Mouse (Mus musculus): ENCODE data around the gene Lgals1. TPM values are rescaled to one million over a fixed set of nuclear protein-coding genes. Genes with fewer than 3 reads are reported as not detected.

Lgals1 gene
- total RNA-seq, 2 experiments from 2014 or later: 19.2 to 22.6 TPM

DNA sequence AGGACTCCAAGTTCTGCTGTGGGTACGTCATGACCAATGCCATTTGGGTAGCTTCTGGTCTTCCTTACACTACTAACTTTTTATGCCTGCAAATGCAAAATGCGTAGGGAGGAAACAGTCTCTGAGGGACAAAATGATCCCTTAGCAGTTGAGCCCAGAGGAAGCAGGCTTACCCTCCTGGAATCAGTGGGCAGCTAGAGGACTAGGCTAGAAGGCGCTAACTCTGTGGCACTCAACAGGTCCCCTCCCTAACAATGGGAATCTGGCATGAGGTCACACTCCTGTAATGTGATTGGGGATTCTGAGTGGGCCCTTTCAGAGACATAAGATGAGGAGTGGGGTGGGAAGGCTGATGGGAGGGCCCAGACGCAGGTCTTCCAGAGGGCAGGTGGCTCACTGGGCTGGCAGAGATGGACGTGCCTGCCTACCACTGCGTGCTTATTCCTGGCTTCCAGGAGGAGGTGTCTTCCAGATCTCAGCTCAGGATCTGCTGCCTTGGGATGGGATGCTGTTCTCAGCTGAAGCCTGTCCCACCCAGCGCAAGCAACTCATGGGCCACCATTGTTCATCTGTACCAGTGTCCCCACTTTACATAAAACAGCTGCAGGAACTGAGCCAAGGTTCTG, 4.4 kb downstream of the Lgals1 start:
- intact Hi-C loops (cut with DNase I): no loop called here
- no peak for DNase-seq (ENCODE audit: low spot score in 2 of 2)

DNA sequence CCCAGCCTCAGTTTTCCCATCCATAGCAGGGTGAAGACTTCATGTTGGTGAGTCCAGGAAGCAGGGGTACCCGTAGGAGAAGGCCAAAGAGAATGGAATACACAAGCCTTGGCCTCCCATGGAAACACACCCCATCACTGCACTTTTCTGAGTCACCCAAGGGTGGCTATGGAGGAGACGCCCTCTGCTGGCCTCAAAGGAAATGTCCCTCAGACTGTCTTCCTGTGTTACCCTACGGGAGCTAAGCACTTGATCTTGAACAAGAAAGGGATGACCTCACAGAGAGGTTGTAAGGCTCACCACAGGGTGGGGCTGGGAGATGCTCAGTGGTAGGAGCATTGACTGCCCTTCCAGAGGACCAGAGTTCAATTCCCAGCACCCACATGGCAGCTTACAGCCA, 5.1 kb downstream of the Lgals1 start:
- intact Hi-C loops (cut with DNase I): no loop called here
- peak; percentile 43 to 56 for DNase-seq (ENCODE audit: low spot score in 2 of 2)

DNA sequence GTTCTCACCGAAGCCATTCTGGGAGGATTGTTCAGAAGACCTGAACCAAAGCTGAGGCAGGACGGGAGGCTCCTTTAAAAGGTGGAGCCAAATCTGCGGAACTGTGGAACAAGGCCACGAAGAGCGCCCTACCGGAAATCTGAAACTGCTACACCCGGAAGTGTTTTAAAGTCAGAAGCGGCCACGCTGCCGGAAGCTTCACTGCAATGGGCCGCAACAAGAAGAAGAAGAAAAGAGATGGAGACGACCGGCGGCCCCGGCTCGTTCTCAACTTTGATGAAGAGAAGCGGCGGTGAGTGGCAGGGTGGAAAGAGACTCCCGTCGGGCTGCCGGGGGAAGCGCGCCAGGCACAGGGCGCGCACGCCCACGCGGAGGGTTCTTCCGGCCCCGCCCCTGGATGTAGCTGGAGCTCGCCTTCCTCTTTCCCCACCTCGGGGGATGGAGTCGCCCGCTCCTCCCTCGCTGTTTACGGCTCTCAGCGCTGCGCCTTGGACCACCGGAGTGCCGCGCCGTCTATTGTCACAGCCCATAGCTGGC, 8.3 kb downstream of the Lgals1 start, which contains the start of gene Nol12:
Nol12 (plus strand) TSS at position 150 of the 537 bp plus-strand sequence.
- intact Hi-C loops (cut with DNase I): no loop called here
- DNase-seq (ENCODE audit: low spot score in 2 of 2): peak; percentile 91 to 92

DNA sequence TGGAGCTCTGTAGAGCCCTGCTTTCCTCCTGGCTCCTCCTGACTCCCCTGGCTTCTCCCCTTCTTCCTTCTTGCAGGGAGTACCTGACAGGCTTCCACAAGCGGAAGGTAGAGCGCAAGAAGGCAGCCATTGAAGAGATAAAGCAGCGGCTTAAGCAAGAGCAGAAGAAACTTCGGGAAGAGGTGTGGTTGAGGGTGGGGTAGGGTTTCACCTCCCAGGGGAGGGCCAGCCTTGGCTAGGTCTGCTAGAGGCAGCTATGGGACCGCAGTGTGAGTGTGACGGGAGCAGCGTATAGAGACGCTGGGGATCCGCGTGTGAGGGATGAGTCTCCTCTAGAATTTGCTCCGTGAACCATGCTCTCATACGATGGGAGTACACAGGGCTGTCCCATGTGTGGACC, 9.9 kb downstream of the Lgals1 start:
- intact Hi-C loops (cut with DNase I): no loop called here
- DNase-seq (ENCODE audit: low spot score in 2 of 2): no peak

DNA sequence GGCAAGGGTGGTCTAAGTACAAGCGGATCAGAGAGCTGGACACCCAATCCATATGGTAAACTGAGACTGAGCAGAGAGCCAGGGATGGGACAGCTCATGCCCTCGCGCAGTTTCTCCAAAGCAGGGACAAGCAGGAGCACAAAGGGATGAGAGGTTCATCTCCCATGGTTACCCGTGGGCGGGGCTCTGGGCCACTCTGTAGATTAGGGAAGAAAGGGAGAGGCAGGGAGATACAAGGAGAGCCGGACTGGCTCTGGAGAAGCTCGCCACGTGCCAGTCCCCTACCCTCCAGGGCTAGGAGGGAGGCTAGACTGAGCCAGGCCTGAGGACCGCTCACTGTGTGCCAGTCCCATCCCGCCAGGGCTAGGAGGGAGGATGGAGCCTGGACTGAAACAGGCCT, 10.8 kb downstream of the Lgals1 start:
- intact Hi-C loops (cut with DNase I): no loop called here
- no peak for DNase-seq (ENCODE audit: low spot score in 2 of 2)

DNA sequence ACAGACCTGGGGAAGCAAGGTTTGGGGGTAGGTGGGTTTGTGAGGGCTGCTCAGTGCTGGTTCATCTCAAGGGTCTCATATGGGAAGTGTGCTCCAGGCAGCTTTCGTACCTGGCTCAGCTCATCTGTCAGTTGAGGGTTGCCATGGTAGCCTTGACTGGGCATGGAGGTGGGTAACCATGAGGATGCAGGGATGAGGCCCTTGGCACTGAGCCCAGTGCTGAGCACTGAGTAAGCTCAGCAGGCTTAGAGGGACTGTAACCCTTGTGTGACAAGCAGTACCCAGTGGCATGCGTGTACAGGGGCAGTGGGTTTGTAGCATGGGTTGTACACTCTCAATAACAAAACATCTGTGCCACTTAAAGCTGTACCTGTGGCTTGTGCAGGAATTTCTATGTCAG, 11.4 kb downstream of the Lgals1 start:
- intact Hi-C loops (cut with DNase I): no loop called here
- no peak for DNase-seq (ENCODE audit: low spot score in 2 of 2)

DNA sequence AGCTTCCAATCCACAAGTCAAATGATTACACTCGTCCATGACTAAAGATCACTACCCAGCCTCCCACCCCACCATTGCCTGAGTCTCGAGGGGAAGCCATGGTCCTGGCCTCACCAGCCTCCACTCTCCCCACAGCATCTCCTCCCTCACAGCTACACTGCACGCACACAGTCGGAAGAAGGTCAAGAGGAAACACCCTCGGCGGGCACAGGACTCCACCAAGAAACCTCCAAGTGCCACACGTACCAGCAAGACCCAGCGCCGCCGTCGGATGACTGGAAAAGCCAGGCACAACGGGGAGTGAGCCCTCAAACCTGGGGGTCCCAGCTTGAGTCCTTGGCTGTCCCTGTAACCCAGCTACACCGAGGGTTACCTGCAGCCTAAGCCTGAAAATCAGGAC, 13.8 kb downstream of the Lgals1 start:
- DNase-seq (ENCODE audit: low spot score in 2 of 2): no peak
- intact Hi-C loops (cut with DNase I): no loop called here

DNA sequence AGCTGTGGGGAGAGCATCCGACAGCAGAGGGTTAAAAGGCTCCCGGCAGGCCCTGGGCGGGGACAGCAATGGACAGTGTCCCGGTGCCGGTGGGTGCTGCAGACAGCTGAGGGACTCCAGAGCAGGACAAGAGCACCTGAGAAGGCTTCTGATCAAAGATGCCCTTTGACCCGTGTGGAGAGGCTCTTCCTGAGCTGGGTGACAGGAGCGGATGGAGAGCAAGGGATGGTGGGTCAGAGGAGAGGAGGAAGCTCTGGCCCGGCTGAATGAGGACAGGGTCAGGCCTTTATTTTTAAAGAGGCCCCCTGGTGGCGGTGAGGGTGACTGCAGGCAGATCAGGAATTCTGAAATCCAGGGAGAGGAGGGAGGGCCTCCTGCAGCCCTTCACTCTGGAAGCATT, 16.1 kb downstream of the Lgals1 start:
- DNase-seq (ENCODE audit: low spot score in 2 of 2): peak; percentile 81 to 83
- intact Hi-C loops (cut with DNase I): loop anchor here (2.0 kb wide), 1 partner anchor 28 kb away; no protein-coding TSS in a partner anchor

DNA sequence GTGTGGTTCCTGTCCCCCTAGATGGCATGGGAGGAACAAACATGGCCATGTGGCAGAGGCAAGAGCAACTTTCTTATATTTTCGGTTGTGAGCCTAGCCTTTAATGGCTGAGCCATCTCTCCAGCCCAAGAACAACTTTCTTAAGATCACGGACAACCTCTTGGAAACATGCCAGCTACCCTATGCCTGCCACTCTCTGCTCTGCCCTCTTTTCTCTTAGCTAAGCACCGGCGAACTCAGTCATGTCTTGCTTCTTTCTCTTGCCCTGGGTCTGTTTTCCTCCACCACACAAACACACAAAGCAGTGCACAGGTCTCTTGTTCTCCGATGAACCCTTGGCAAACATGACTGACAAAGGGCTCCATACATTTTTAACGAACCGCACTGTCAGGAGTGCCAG, 19.7 kb downstream of the Lgals1 start:
- intact Hi-C loops (cut with DNase I): no loop called here
- DNase-seq (ENCODE audit: low spot score in 2 of 2): no peak

DNA sequence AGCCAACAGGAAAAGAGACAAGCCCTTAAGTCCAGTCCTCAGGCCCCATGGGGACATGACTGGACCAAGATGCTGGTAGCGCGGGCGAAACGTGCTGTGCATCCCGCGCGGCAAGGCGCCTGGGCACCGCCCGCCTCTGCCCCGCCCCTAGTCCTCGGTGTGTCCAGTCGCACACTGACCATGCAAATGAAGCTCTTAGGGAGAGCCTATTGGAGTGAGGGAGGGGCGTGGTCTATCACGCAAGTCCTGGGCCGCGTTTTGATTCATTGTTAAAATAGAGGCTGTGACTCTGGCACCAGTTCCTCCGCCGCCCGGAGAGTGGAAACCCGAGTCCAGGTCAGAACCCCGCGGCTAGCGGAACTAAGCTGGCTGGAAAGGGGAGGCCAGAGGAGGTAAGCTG, 21.1 kb downstream of the Lgals1 start, which contains the start of gene Triobp:
Triobp (plus strand) TSS at position 68 of the 400 bp plus-strand sequence.
- intact Hi-C loops (cut with DNase I): no loop called here
- peak; percentile 84 to 88 for DNase-seq (ENCODE audit: low spot score in 2 of 2)

DNA sequence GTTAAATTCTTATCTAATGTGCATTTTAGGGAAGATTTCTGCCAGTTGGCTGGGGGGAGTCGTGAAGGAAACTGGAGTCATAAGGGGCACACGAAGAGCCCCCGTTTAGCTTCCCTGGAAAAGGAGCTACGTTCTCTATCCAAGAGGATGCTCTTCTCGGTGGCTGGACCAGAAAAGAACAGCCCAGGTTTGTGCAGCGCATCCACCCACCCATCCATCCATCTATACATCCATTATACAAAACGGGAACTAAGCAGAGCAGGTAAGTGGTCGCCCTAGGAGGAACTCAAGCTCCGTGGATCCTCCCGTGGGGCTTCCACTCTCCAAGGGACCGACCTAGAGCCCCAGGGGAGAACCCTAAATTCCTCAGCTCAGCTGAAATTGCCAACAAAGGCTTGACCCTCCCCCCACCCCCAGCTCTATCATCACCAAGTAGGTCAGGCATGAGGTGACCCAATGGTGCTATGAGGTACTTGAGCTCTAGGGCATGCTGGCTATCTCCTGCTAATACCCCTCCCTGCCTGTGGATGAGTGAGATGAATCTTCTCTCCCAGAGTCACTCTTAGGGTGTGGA, 21.7 kb downstream of the Lgals1 start:
- no peak for DNase-seq (ENCODE audit: low spot score in 2 of 2)
- intact Hi-C loops (cut with DNase I): no loop called here

DNA sequence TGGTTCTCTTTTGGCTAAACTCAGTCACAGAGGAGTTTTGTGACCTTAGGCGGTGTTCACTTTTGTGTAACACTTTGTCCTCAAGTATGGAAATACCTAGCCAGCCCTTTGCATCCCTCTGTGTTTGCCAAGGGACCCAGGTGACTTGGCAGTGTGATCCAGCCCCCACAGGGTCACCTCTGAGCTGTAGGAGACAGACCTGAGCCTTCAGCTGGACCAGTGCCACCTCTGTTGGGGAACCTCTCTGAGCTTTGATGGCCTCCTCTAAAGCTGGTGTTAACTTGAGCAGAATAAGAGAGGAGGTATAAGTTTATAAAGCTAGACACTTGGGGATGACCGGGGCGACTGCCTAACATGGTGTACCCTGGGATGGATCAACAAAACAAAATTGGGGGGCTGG, 22.4 kb downstream of the Lgals1 start:
- no peak for DNase-seq (ENCODE audit: low spot score in 2 of 2)
- intact Hi-C loops (cut with DNase I): no loop called here

DNA sequence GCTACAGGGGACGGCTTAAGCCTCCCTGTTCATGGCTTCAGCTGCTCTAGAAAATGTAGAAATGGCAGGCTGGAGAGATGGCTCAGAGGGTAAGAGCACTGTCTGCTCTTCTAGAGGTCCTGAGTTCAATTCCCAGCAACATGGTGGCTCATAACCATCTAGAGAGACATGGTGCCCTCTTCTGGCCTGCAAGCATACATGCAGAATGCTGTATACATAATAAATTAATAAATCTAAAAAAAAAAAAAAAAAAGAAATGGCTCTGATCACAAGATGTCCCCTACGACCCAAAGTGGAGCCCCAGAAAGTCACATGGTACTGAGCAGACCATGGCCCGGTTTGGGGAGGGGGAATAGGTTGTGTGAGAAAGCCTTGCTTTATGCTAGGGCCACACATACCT, 29.1 kb downstream of the Lgals1 start:
- intact Hi-C loops (cut with DNase I): no loop called here
- no peak for DNase-seq (ENCODE audit: low spot score in 2 of 2)

DNA sequence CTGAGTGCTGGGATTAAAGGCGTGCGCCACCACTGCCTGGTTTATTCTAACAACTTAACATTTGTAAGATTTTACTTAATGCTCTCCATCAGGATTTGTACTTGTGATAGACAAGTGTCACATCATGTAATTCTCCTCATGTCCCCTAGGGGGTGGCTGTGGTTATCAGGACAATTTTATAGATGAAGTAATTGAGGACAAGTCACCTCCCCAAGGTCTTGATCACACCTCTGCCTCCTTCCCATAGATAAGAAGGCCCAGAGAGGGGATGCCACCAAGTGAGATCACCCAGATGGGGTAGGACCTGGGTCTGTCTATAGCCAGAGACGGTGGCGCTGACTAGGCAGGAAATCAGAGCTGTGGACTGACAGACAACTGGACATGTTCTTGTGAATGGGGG, 29.8 kb downstream of the Lgals1 start:
- intact Hi-C loops (cut with DNase I): no loop called here
- DNase-seq (ENCODE audit: low spot score in 2 of 2): no peak

DNA sequence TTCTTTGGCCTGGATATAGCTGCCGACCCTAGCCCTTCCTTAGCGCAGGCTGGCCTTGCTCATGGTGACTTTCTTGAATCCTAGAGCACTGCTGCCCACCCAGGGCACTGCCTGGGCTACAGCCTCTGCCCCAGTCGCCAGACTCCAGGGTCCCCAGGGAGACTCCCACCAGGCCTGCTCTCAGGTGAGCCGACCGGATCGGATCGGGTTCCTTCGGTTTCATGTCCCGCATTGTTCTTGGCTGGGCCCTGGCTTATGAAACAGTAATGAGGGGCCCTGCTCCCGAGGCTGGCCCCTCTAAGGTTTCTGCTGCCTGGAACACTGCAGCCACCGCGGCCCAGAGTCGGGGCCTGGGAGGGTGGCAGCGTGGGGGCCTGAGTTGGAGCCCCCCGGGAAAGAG, 30.5 kb downstream of the Lgals1 start:
- no peak for DNase-seq (ENCODE audit: low spot score in 2 of 2)
- intact Hi-C loops (cut with DNase I): no loop called here

DNA sequence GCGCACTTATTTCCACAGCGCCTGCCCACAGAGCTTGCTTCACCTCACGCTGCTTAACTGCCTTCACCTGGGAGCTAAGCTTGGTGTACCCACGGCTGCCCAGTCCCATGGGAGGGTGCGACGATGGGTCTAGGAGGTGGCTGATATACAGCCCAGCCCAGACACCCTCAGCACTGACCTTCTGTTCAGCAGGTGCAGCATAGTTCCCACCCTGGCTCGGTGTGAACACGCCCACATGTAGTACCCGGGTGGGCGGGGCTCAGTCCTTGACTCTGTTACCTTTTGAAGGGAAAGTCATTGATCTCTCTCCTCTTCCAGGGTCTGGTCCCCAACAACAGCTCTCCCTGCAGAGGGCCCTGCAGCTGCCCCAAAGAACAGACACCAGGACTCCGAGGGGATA, 33.0 kb downstream of the Lgals1 start:
- no peak for DNase-seq (ENCODE audit: low spot score in 2 of 2)
- intact Hi-C loops (cut with DNase I): no loop called here

DNA sequence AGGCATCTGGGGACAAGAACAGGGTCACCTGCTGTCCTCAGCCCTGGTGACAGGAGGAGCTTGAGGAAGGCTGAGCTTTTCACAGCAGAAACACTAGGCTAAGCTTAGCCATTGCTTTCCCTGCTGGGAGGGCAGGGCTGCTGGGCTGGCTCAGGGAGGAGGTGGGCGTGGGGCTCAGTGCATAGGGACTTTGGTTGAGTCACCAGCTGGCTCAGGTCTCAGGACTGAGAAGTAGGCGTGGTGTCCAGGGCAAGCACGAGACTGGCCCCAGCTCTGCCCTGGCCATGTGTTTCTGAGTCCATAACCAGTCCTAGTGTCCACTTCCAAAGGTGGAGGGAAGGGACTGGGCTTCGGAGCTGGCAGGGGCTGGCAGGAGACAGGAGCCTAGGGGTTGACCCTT, 33.6 kb downstream of the Lgals1 start:
- intact Hi-C loops (cut with DNase I): no loop called here
- no peak for DNase-seq (ENCODE audit: low spot score in 2 of 2)

DNA sequence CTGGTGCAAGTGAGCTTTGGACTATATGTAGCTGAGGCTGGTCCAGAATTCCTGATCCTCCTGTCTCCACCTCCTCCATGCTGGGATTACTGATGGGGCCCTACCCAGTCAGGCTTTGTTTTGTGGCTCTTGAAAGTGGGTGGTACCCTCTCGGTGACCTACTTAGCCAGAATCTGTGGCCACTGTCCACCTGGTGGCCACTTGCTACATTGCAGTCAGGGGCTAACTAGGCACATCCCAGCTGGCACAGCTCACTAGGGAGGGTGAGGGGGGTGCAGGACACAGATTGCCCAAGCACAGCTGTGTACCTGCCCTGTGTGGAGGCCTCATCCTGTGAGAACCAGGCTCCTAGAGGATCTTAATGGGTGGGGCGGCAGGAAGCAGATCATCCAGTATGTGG, 36.4 kb downstream of the Lgals1 start:
- DNase-seq (ENCODE audit: low spot score in 2 of 2): peak; percentile 51 to 81
- intact Hi-C loops (cut with DNase I): no loop called here

DNA sequence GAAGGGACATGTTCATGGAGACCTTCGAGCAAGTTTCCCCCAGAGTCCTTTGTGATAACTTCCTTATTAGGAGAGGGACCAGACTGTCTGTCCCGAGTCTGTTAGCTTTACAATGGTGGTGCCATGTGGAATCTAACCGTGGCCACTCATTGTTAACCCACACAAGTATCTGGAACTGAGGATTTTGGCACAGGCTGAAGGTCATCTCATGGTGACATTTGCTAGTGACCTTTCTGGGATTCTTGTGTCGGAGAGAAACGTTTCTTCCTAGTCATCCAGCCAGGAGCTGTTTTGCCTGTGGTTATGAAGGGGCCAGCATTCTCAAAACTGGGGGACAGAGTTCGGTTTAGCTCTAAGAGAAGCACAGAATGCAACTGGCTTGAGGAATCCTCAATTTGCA, 45.1 kb downstream of the Lgals1 start:
- intact Hi-C loops (cut with DNase I): no loop called here
- DNase-seq (ENCODE audit: low spot score in 2 of 2): no peak

DNA sequence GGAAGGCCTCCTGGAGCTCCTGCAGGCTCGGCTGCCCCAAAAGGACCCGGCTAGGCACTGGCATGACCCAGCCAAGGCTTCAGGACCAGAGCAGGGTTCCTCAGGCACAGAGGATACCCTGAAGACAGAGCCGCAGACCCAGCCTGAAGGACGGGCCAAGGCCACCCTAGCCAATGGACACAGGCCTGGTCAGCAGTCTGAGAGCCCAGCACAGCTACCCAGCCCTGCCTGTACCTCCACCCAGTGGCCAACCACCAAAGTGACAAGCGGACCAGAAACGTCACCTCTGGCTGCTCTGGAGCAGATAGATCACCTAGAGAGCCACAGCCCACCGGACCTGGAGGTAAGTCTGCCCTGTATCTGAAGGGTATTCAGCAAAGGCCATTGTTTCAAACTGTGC, 47.4 kb downstream of the Lgals1 start:
- intact Hi-C loops (cut with DNase I): no loop called here
- DNase-seq (ENCODE audit: low spot score in 2 of 2): no peak

DNA sequence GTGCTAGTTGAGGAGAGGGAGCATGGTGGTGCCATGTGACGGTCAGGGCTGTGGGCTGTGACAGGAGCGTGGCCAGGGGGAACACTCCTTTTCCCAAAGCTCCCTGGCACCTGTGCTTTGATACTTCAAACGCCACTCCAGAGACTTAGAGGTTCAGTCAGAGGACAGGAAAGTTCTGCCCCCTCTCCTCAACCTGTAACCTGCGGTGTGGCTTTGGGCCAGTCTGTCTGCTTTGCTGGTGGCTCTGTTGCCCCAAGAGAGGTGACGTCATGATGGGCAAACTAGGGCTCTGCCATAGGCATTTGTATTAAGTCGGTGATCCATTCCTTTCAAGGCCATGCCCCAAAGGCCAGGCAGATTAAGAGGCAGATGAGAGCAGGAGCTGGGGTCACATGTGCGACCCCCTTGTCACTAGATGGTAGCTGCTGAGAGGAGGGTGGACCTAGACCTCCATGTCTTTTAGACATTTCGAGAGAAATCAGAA, 51.2 kb downstream of the Lgals1 start:
- no peak for DNase-seq (ENCODE audit: low spot score in 2 of 2)
- intact Hi-C loops (cut with DNase I): no loop called here

Measured in left cerebral cortex, postnatal 14 days (tissue).